Mouse (Mus musculus) hindbrain, embryonic 16.5 days (tissue): ENCODE data around the gene Osbpl3. TPM values are rescaled to one million over a fixed set of nuclear protein-coding genes. Genes with fewer than 3 reads are reported as not detected.

ENCODE experiments used
- ATAC-seq: fragments of 200-750 bp; cut with Nextera tagmentation; 2 replicates; pipeline ENCODE4 v1.8.0; 2017; ENCODE audit warnings: moderate TSS enrichment, moderate library complexity
- H3K27ac ChIP-seq: fragments of 300-500 bp; sonication (generic); 2 replicates; pipeline ENCODE4 v1.5.1; 2014; ENCODE audit warnings: low read depth, mild to moderate bottlenecking, control low read depth, low read length, moderate library complexity
- H3K27me3 ChIP-seq: fragments of 300-500 bp; sonication (generic); replicated peaks from 2 replicates; pipeline ENCODE4 v1.6.1; 2014; ENCODE audit warnings: low read length; ENCODE audit not compliant: control insufficient read depth, insufficient read depth
- H3K36me3 ChIP-seq: fragments of 300-500 bp; sonication (generic); 2 replicates; pipeline ENCODE4 v1.6.1; 2014; ENCODE audit warnings: mild to moderate bottlenecking, low read length, moderate library complexity, mixed read lengths; ENCODE audit not compliant: control insufficient read depth, insufficient read depth
- H3K4me1 ChIP-seq: fragments of 300-500 bp; sonication (generic); 2 replicates; pipeline ENCODE4 v1.6.1; 2014; ENCODE audit warnings: low read depth, low read length; ENCODE audit not compliant: control insufficient read depth, insufficient read depth
- H3K4me2 ChIP-seq: fragments of 300-500 bp; sonication (generic); 2 replicates; pipeline ENCODE4 v1.6.1; 2014; ENCODE audit warnings: mild to moderate bottlenecking, low read length, control low read depth, moderate library complexity
- H3K4me3 ChIP-seq: fragments of 300-500 bp; sonication (generic); 2 replicates; pipeline ENCODE4 v1.5.1; 2014; ENCODE audit warnings: mild to moderate bottlenecking, low read length, control low read depth, moderate library complexity
- H3K9ac ChIP-seq: fragments of 300-500 bp; sonication (generic); 2 replicates; pipeline ENCODE4 v1.6.1; 2014; ENCODE audit warnings: low read depth, mild to moderate bottlenecking, control low read depth, low read length, moderate library complexity
- H3K9me3 ChIP-seq: fragments of 300-500 bp; sonication (generic); 2 replicates; pipeline ENCODE4 v1.6.1; 2014; ENCODE audit warnings: mild to moderate bottlenecking, low read length, moderate library complexity; ENCODE audit not compliant: control insufficient read depth
- WGBS: fragments of 180-500 bp; shearing (Covaris S2); extraction: QIAGEN DNeasy Blood & Tissue Kit; methylation state at CpG from one replicate; pipeline ENCODE4 v1.1.7; 2014; 5-methylcytosine and 5-hydroxymethylcytosine counted together
- polyA plus RNA-seq: library from polyadenylated mRNA; unstranded; fragments of >200 nt; fragmentation: Nextera tagmentation; extraction: Ambion mirVana; gene quantifications from 2 replicates; pipeline ENCODE4 v1.2.1, GENCODE M21; 2015

Gene Osbpl3
- polyA plus RNA-seq, 1 experiment from 2014 or later = 4.5 TPM

DNA sequence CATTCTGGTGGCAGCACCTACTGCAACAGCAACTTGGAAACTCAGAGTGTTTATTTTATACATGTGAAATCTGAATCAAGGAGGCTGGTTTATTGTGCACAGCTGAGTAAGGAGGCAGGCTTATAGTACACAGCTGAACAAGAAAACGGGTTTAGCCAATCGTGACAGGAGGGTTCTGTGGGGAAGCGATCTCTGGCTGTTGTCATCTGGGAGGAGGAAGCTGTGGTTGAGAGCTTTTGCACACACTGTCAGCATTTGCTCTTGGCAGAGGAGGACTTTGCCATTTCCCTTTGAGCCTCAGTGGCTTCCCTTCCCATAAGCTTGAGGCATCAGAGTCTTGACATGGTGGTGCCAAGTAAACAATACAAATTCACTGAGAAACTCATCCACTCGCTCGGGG lies 203.3 kb downstream of the Osbpl3 start:
- no peaks in the 10 kb centered on the region for H3K36me3 ChIP-seq

GRCm38 (mm10) chr6:50247791-50248190 lies 208.2 kb downstream of the Osbpl3 start:
- Histone ChIP-seq H3K27me3 (no peaks in the 10 kb centered on the region), H3K4me2 (no peak overlapping the region), H3K27ac (no peak overlapping the region), H3K4me3 (no peak overlapping the region), H3K4me1 (no peaks in the 10 kb centered on the region), H3K36me3 (no peaks in the 10 kb centered on the region), H3K9ac (no peak overlapping the region), H3K9me3 (no peaks in the 10 kb centered on the region)
- WGBS = 94% methylated on average over 4 of the region's 4 CpGs
- ATAC-seq = no peak

More for the DNA sequence above, 203.3 kb downstream of the Osbpl3 start:
- no peak overlapping the region for H3K4me3 ChIP-seq
- ATAC-seq = no peak
- H3K27me3 ChIP-seq = no peaks in the 10 kb centered on the region
- no peak overlapping the region for H3K27ac ChIP-seq
- 75% methylated on average over 5 of the region's 5 CpGs for WGBS
- H3K9me3 ChIP-seq = no peaks in the 10 kb centered on the region
- no peak overlapping the region for H3K9ac ChIP-seq
- no peak overlapping the region for H3K4me2 ChIP-seq
- H3K4me1 ChIP-seq = no peaks in the 10 kb centered on the region

GRCm38 (mm10) chr6:50247356-50247755 lies 208.6 kb downstream of the Osbpl3 start:
- H3K4me1 ChIP-seq = no peaks in the 10 kb centered on the region
- no peak for ATAC-seq

GRCm38 (mm10) chr6:50244967-50245366 lies 211.0 kb downstream of the Osbpl3 start:
- Histone ChIP-seq H3K9me3 (no peaks in the 10 kb centered on the region), H3K4me2 (no peak overlapping the region), H3K4me3 (no peak overlapping the region), H3K4me1 (no peaks in the 10 kb centered on the region), H3K27me3 (no peaks in the 10 kb centered on the region), H3K27ac (no peak overlapping the region), H3K36me3 (no peaks in the 10 kb centered on the region), H3K9ac (no peak overlapping the region)
- ATAC-seq = no peak
- whole genome bisulfite sequencing = 83% methylated on average over 4 of the region's 4 CpGs

More at GRCm38 (mm10) chr6:50247356-50247755, 208.6 kb downstream of the Osbpl3 start:
- Histone ChIP-seq H3K9ac (no peak overlapping the region), H3K4me3 (no peak overlapping the region), H3K27me3 (no peaks in the 10 kb centered on the region), H3K27ac (no peak overlapping the region), H3K36me3 (no peaks in the 10 kb centered on the region), H3K9me3 (no peaks in the 10 kb centered on the region), H3K4me2 (no peak overlapping the region)
- WGBS = 83% methylated on average over 2 of the region's 2 CpGs

DNA sequence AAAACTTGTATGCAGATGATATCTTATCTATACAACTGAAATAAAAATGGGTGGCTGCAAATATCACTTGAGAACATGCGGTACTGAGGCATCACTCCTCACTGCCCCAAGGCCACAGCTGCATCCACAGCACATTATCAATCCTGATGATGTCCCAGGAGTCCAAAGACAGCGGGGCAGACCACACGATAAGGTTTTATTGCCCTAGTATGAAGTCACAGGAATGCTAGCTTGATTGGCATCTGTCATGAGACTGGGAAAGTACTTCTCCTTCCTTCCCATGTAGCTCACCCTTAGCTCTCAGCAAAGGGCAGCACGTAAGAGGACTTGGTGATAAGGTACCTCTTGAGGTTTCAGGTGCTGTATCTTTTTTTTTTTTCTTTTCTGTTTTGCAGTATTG lies 211.9 kb downstream of the Osbpl3 start:
- H3K27me3 ChIP-seq = no peaks in the 10 kb centered on the region
- H3K4me1 ChIP-seq = no peaks in the 10 kb centered on the region
- H3K4me3 ChIP-seq = no peak overlapping the region
- H3K9ac ChIP-seq = no peak overlapping the region
- WGBS = 69% methylated on average over 4 of the region's 4 CpGs
- no peaks in the 10 kb centered on the region for H3K36me3 ChIP-seq
- no peak overlapping the region for H3K4me2 ChIP-seq
- H3K27ac ChIP-seq = no peak overlapping the region
- ATAC-seq = no peak
- no peaks in the 10 kb centered on the region for H3K9me3 ChIP-seq

Other genes with a start within 250 kb of the Osbpl3 start
- gene Gsdme, start 192.3 kb downstream of the Osbpl3 start, polyA plus RNA-seq = 79.7 and 81.7 TPM in 2 replicates
- 79.2 and 91.1 TPM in 2 replicates for gene Cycs, start 110.3 kb upstream of the Osbpl3 start, polyA plus RNA-seq
- 2.6 and 3.0 TPM in 2 replicates for gene 4921507P07Rik, start 140.4 kb upstream of the Osbpl3 start, polyA plus RNA-seq
- 0.26 TPM in 1 of 2 replicates, not detected in the other for gene Npvf, start 198.2 kb upstream of the Osbpl3 start, polyA plus RNA-seq